Mouse (Mus musculus): ENCODE measurements around the gene Plekho2.

The Plekho2 gene

DNA sequence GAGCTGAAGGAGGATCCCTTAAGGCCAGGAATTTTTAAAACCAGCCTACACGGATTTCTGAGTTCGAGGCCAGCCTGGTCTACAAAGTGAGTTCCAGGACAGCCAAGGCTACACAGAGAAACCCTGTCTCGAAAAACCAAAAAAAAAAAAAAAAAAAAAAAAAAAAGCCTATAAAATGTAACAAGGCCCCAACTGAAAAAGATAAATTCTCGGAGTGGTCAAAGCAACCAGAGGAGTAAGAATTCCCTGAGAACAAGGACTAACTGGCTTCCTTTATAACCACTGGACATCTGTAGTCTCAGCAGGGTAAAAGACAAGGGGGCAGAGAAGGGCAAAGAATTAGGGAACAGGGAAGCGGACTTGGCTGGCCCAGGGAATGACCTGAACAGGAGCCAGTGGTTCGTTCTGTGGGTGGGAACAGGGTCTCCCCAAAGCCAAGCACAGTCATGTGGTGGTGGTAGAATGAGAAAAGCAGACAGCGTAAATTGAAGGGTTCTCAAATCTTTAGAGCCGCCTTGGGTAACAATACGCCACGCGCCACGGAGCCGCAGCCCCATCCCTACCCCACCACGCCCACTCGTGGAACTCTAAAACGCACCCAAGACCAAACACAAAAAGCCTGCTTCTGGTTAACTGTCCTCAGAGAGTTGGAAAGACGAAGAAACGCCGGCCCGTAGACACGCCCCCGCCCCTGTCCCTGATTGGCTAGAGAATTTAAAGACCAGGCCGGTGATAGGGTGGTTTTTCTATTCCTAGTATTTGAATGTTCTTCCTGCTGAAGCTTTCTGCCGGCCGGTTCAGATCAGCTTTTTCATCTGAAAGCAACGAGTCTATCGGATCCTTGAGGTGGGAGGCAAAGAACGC, 6.8 kb upstream of the Plekho2 start, which contains the start of gene Pif1:
TSS of gene Pif1 (plus strand) at position 755 of the 864 bp plus-strand sequence.
- peak; percentile 80 for DNase-seq

DNA sequence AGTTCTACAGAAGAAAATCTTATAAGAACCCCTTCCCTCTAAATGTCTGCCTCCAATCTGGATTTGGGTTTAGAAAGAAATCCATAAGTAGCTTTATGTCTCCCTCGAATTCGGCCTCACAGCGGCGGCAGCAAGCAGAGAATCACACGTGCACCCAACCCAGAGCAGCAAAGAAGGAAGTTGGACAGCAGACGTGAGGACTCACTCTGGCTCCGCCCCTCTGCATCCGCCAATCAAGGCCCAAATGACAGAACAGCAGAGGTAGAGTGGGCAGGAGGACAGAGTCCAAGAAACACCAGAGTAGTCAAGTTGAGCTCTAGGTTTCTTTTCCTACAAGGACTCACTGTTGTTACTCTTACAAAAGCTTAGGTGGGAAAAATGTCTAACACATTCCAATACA, 3.2 kb upstream of the Plekho2 start:
- DNase-seq, result no peak

DNA sequence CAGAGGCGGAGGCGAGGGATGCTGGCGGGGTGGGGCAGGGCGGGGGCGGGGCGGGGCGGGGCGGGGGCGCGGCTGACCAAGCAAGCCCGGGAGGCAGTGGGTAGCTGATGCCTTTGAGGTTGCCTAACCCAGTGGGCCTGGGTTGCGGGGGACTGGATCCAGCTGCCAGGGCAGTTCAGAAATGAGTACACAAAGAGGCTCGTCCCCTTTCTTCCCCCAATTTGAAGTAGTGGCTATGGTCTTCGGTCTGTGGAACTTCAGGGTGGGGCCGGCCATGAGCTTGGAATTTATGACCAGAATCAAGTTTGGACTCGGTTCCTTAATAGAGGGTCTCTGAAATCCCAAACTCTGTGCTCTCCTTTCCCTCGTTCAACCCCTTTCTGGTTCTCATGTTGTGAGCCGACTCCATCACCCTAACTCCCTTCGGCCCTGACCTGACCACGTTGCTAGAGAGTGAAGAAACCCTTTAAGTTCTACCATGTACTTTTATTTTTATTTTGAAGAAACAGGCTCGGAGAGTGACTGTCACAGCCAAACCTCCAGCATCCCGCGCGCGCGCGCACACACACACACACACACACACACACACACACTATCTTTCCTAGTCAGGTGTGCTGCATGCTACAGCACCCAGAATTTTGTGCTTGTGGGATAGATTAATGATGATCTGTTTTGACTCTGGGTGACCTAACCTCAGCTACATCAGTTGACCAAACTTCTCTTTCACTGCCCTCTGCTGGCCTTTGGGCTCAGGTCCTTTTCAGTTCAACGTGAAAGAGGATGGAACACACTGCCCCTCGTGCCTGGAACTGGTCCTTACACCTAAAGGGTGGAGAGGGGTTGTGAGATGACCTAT, 789 bp upstream of the Plekho2 start:
- peak; percentile 91 to 95 for DNase-seq

DNA sequence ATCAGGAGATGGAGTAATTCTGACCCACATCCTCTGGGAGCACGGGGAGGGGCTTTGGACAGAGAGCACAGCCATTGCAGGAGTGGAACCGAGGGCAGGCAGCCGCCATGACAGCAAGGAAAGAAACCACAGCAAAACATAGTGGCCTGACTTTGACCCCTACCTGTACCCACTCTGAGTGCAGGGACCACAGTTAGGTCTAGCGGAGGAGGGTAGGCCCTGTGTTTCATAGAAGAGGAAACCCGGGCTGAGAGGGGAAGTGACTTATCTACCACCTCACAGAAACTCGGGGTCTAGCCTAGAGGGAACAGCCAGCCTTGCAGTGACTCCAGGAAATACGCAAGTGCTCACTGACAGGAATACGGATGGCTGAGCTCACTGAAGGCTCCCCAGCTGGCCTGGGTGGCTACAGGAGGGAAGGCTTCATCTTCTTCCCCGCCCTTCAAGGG, 1.0 kb downstream of the Plekho2 start:
- no peak for DNase-seq

DNA sequence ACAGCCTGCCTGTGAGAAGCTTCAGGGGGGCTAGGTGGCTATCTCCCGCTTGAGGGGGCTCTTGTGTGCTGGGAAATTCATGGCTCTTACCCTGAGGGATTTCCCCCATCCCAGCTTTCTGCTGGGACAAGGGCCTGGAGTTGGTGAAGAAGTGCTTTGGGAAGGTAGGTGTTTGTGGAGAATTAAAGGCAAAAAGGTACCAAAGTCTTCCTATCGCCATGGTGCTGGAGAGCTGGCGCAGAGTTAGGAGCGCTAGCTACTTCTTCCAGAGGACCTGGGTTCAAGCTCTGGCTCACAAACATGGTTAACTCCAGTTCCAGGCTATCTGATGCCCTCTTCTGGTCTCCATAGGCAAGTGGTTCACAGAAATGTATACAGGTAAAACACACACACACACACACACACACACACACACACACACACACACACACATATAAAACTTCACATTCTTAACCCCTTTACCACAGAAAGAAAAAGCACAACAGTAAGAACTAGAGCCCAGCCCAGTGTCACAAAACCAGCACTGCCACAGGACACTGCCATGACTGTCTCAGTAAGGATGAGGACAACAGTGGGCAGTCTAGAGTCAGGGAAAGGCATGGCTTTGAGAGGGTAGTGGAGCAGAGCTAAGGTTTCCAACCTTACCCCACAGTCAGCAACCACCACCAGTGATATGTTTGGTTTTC, 2.2 kb downstream of the Plekho2 start:
- DNase-seq, result no peak

DNA sequence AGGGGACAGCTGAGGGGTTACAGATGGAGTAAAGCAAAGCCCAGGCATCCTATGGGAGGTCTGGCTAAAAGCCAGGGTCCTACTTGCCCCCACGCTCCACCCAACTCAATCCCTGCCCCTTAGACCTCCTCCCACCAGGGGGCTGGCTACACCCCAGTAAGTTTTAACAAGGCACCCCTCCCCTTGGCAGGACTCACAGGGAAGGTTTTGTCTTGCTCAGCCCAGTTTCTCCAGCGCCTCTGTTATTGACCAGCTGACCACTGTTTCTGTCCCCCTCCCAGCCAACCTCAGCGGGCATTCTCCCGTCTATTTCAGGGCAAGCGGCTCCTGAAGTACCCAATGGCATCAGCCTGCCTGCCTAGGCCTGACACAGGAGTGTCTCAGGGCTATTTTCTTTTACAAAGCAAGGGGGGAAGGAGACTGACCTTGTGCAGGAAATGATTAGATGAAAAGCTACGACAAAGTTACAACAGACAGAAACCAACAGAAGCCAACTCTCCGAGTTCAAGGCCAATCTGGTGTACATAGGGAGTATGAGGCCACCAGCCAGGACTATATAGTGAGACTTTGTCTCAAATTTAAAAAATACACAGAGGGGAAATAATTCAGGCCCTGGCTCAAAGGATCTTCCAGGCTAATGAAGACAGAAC, 2.9 kb downstream of the Plekho2 start:
- DNase-seq, result peak; percentile 38 to 54

DNA sequence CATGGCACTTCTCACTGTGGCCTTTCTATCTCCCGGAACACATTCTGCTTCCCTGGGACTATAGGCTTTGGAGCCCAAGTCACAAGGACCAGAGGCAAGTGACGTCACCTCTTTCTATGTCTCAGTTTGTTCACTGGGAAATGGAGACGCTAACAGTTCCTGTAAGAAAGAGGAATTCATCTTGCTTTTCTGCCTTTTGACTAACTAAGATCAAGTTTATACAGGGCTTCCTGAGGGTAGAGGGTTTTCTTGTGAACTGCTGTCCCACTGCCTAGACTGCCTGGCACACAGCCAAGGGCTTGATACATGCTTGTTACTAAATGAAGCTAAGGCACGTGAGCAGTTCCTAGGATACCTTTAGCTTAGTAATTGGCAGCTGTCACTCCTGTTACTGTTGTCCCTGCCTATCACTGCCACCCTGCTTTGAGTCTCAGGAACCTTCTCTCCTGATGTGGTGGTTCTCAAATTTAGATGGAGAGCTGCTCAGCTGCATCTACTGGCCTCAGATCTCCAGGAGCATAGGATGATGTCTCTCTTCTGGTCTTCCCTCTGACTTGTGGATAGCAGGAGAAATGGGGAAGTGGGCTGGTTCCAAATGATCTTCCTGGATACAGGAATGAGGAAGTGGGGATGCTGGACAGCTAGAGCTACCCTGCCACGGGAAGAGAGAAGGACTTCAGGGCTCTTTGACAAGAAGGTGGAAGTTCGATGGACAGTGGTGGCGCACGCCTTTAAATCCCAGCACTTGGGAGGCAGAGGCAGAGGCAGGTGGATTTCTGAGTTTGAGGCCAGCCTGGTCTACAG, 4.2 kb downstream of the Plekho2 start:
- DNase-seq, result peak; percentile 44 to 60

DNA sequence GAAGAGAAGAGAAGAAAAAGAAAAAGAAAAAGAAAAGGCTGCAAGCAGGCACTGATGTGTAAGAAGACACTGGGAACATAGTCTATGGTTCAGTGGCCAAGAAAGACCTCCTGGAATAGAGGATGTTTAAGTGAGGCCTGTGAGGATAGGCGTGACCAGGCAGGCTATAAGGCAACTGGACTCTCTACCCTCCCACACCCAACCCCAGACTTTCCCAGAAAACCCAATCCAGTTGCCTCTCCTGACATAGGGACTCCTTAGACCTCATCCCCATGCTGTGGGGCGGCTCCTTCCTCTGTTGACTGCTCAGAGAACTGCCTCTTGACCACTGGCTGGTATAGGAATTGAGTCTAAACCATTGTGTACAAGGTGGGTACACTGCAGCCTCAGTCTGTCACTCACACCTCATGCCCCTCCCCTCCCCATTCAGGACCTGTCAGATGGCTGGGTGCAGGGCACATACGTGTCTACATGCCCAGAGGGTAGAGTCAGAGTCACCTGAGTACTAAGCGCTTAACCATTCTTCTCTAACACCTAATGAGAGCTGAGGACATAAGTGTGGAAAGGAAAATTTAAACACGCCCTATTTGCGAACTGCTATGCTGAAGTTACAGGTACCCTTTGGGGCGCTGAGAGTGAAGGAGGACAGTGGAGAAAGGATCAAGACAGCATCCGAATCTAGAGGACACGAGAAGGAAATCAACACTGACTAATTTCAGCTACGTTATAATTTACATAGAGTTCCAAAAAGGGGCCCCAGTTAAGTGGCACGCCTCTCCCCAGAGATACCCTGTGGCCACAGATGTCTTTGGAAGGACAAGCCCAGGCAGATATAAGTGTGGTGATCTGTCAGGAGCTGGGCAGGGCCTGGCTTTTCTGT, 5.1 kb downstream of the Plekho2 start:
- no peak for DNase-seq

DNA sequence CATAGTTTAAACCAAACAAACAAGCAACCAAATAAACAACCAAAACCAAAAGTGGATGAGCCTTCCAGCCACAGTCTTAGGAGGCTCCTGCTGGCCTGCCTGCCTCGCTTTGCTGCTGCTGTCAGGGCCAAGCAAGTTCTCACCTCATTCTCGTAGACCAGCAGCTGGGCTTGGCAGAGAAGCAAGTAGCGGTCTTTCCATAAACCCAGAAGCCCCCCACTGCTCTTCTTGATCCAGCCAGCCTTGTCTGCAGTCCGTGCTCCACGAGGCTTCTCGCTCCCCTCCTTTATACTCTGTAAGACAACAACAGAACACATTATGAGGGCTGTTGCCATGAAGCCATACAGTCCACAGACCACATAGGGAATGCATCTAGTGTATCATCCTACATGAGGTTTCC, 7.0 kb downstream of the Plekho2 start:
- no peak for DNase-seq

DNA sequence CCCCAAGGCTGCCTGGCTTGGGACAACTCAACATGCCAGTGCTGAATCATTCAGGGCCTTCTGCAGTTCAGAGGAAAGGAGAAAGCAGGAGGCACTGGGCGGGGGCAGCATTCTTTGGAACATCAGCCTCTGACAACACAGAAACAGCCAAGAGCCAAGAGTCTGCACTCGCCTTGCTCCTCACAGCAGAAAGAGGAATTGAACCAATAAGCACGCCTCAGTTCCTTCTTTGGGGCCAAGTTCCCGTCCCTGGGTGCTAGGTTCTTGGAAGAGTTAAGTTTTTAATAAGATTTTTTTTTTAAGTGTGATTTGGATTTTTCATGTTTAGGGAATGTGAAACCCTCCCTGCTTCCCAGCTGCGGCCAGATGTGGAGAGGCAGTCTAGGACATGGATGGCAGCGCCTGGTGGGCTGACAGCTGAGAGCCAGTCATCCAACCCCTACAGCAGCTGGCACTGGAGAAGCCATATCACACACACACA, 10.3 kb downstream of the Plekho2 start:
- no peak for DNase-seq

DNA sequence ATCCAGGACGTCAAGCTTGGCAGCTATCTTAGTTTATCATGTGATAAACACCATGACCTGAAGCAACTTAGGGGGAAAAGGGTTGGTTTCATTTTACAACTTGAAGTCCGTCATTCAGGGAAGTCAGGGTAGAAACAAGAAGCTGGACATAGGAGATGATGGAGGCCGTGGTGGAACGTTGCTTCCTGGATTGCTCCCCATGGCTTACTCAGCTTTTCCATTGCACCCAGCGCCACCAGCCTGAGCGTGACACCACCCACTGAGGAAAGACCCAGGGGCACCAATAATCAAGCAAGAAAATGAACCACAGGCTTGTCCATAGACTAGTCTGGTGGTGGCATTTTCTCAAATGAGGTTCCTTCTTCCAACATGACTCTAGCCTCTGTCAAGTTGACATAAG, 11.1 kb downstream of the Plekho2 start:
- no peak for DNase-seq

DNA sequence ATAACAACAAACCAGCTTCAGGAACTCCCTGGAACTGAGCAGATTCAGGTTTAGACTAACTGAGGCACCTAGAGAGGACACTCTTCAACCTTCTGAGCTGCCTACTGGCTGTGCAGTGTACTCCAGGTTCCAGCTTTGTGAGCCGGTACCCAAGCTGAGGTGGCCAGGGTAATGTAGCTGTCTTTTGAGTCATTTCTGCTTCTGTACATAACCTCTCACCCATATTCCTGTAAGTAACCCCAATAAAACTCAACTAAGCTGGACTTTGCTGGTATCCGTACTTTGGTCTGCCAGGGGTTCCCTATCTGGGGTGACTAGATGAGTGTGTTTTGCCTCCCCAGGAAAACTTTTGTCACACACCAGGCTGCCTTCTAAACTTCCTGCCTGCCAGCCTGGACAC, 15.1 kb downstream of the Plekho2 start:
- DNase-seq, result no peak

DNA sequence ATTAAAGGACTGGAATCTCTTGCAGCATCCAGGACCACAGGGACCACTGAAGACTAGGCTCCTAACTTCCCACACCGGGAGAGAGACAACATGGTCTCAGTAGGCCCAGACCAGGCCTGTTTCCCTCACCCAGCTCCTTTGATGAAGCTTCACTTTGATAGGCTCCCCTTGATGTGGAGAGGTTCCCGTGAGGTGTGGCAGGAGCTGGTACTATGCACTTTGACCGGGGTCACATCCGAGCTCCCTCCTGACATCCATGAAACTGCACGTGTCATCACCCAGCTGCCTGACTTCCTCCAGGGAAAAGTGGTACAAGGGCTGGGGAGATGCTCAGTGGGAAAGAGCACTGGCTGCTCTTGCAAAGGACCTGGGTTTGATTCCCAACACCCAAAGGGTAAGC, 16.8 kb downstream of the Plekho2 start:
- DNase-seq, result no peak

DNA sequence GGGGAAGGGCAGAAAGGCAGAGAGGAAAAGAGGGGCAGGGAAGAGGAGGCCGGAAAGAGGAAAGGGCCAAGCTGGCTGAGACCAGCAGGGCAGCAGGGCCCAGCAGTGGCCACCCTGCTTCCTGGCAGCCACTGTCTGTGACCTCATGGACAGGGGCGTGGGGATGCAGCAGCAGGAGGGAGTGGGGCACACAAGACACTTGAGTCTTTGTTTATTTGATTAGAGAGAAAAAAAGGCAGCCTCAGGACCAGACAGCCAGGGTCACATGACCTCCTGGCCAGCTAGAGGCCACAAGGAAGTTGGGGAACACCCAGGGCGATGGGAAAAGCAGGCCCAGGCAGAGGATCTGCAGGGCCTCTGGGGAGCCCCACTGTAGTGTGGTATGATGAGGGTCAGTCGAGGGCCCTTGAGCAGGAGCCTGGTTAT, 17.7 kb downstream of the Plekho2 start:
- peak; percentile 45 to 57 for DNase-seq

DNA sequence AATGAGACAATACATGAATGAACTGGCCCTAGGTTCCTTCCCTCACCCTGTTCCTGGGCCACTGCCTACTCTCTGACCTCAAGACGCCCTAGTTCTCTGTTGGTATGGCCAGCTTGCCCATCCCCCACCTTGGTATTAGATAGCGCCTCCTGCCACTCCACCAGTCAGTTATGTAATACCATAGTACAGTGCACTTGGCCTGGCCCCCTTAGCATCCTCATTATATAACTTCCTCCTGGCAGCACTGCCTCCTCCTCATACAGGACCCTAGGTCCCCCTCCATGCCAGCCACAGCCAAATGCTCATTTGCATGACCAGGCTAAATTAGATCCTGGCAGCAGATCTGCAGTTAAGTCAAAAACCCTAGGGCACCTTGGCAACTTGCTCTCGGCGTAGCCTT, 18.8 kb downstream of the Plekho2 start:
- peak; percentile 74 to 81 for DNase-seq

DNA sequence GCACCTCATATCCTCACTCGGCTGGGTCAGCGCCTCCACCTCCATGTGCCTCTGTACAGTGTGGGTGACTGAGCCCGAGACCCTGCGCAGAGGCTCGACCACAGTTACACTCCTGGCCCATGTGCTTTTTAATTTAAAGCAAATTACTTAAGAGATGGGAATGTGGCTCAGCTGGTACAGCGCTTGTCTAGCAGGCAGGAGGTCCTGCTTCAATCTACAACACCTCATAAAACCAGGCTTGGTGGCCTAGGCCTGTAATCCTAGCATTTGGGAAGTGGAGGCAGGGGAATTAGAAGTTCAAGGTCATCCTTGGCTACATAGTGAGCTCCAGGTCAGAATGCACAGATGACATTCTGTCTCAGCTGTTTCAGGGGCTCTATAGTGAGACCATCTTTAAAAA, 21.0 kb downstream of the Plekho2 start:
- no peak for DNase-seq

DNA sequence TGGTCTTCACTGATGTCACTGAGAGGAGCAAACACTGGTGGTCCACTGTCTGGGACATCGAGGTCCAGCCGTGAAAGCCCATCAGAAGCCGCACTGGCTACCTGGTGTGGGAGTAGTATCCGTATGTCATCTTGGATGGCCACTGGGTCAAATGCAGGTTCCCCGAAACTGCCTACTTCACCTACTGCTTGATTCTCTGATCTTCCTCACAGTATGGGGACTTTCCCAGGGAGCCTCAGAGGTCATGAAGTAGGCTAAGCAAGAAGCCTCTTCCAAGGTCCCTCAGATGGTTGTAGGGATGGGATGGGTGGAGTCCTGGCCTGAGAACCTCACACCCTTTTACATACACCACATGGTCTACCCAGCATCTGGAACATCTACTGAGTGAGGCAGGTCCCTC, 22.9 kb downstream of the Plekho2 start:
- no peak for DNase-seq

DNA sequence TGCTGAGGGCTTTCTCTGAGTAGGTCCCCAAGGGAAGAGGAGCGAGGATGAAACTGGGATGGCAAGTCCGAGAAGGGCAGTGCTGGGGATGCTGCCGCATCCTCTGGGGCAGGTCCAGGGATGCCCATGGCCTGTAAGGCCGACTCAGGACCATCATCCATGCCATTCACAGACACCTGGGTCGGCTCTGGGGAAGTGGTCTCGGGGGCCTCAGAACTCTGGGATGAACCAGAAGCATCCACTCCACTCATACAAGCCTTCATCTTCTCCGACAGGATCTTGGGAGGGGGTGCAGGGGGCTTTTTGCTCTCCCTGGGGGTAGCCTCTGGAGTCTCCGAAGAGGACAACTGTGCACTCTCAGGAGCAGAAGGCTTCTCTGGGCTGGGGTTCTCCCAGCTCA, 23.5 kb downstream of the Plekho2 start:
- no peak for DNase-seq

DNA sequence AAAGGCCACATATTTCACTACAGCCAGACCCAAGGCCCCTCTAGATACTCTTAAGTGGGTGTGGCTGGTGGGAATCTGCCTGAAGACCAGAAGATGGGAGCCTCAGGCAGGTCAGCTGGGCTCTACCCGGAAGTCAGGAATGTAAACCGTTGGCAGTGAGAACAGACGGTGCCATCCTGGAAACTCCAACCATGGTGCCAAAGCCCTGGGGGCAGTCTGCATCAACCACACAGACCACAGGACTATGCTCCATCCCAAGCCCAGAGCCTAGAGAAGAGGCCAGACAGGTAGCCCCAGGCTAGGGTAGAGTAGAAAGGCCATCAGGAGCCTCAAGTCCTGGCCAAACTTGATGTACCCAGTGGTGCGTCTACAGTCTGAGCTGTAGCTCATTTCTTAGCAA, 24.2 kb downstream of the Plekho2 start:
- no peak for DNase-seq

DNA sequence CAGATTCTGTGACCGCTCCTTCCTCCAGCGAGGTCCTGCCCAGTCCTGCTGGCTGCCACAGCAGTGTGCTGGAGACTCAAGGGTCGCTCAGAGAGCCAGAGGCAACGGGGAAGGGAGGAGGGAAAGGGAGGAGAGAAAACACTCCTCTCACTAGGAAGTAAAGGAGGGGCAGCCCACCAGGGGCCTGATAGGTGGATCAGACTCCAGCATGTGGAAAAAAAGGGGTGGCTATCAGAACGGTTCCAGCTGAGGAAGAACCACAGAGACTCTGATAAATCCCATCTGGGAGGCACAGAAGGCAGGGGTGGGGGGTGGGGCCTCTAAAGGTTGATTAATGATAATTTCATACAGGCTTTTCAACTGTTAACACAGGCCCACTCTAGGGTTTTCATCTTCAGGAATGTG, 24.8 kb downstream of the Plekho2 start:
- DNase-seq, result no peak

DNA sequence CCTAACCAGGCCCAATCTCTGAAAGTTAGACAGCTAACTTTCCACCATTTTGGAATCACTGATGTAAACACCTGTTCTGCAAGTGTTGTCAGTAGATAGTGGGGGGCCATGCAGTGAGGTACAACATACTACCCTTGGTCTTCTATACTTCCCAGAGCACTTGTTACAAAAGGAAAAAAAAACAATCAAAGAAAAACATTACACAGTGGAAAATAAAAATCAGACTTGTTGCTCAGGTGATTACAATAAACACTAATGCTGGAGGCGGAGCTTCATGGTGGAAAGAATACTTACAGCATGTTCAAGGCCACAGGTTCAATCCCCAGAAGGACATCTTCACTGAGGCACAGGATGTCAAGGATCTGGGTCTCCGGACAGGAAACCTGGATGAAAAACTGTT, 27.1 kb downstream of the Plekho2 start:
- DNase-seq, result no peak
